In genomic region chr4:63494401-63494966, GRCm38 (mm10) we compare ENCODE assay signal across 7 mouse cellular contexts. TPM values are rescaled to one million over a fixed set of nuclear protein-coding genes. Genes with fewer than 3 reads are reported as not detected.
A peak's percentile ranks its signal among the peaks of the same experiment; 100 is the strongest.
DNase-seq lines count a peak whose midpoint lies in the region; ATAC-seq and TF ChIP-seq lines count a peak whose summit lies in the region.

No protein-coding gene starts in this region.

- peak; percentile 34; the same call in 1 of the 2 replicates for ATAC-seq in forebrain, embryonic 11.5 days (replicated peaks; ENCODE audit: low FRiP score)
- ATAC-seq in intestine, postnatal 0 days = 0 out of 2 replicates have a peak, but pooled peaks have one; percentile 1

- TF ChIP-seq CTCF in intestine, postnatal 0 days (IDR thresholded peaks at IDR 0.05; ENCODE audit: low read depth) = peak; percentile 50

- H3K27ac ChIP-seq in forebrain, embryonic 11.5 days (ENCODE audit: low read depth, low read length) = no peak overlapping the region
- no peak overlapping the region for H3K27ac ChIP-seq in intestine, postnatal 0 days (ENCODE audit: low read depth, low read length)

- H3K4me2 ChIP-seq in forebrain, embryonic 11.5 days (ENCODE audit: low read depth, low read length, severe bottlenecking) = peak overlapping the region; percentile 94
- peak overlapping the region; percentile 100 for H3K4me2 ChIP-seq in intestine, postnatal 0 days (replicated peaks; ENCODE audit: low read depth)

- intact Hi-C loops in left cerebral cortex, postnatal 14 days (cut with DNase I) = loop anchor here (10.0 kb wide), 1 partner anchor 350 kb away; no protein-coding TSS in a partner anchor

- H3K27me3 ChIP-seq in forebrain, embryonic 11.5 days (ENCODE audit: control insufficient read depth, insufficient read depth, low read length) = peaks cover 6% of the 10 kb centered on the region
- H3K27me3 ChIP-seq in intestine, postnatal 0 days (replicated peaks; ENCODE audit: control insufficient read depth, insufficient read depth, low read length) = 0 out of 2 replicates have a peak, but pooled peaks cover 3% of the 10 kb centered on the region
- no peaks in the 10 kb centered on the region for H3K27me3 ChIP-seq in splenic B cell, adult 2 months (ENCODE audit: control insufficient read depth, insufficient read depth, low read length, poor library complexity, severe bottlenecking)

- peak overlapping the region; percentile 68 for H3K9ac ChIP-seq in forebrain, embryonic 11.5 days (ENCODE audit: low read length)
- H3K9ac ChIP-seq in intestine, postnatal 0 days (ENCODE audit: low read depth, low read length) = 0 out of 2 replicates have a peak overlapping the region, but pooled peaks have one; percentile 59

- peaks cover 21% of the 10 kb centered on the region for H3K4me1 ChIP-seq in forebrain, embryonic 11.5 days (replicated peaks; ENCODE audit: control insufficient read depth, insufficient read depth, low read length)
- no peaks in the 10 kb centered on the region; the same call in 1 of the 2 replicates for H3K4me1 ChIP-seq in intestine, postnatal 0 days (replicated peaks; ENCODE audit: control insufficient read depth, insufficient read depth, low read length)

- 4% methylated on average over 43 of the region's 43 CpGs for WGBS in forebrain, embryonic 11.5 days
- 5% methylated on average over 43 of the region's 43 CpGs for WGBS in intestine, postnatal 0 days

- H3K9me3 ChIP-seq in forebrain, embryonic 11.5 days (ENCODE audit: control insufficient read depth, low read length) = no peaks in the 10 kb centered on the region
- H3K9me3 ChIP-seq in intestine, postnatal 0 days (ENCODE audit: control insufficient read depth) = no peaks in the 10 kb centered on the region

- H3K4me3 ChIP-seq in forebrain, embryonic 11.5 days (ENCODE audit: low read depth, low read length) = peak overlapping the region; percentile 65
- peak overlapping the region; percentile 61 for H3K4me3 ChIP-seq in intestine, postnatal 0 days (ENCODE audit: low read depth, low read length)

- H3K36me3 ChIP-seq in forebrain, embryonic 11.5 days (ENCODE audit: control insufficient read depth, insufficient read depth, low read length) = no peaks in the 10 kb centered on the region
- no peaks in the 10 kb centered on the region for H3K36me3 ChIP-seq in intestine, postnatal 0 days (ENCODE audit: control insufficient read depth, insufficient read depth)
- no peaks in the 10 kb centered on the region for H3K36me3 ChIP-seq in splenic B cell, adult 2 months (ENCODE audit: control insufficient read depth, insufficient read depth, low read length, poor library complexity, severe bottlenecking)

- DNase-seq in right cerebral cortex, postnatal 14 days = peak; percentile 29
- no peak for DNase-seq in right cerebral cortex, adult 2 months (ENCODE audit: low spot score in 2 of 2)
- DNase-seq in forebrain, embryonic 11.5 days (ENCODE audit: low spot score) = no peak
- DNase-seq in splenic B cell, adult 2 months (ENCODE audit: low read depth, low spot score) = peak; percentile 58
- no peak for DNase-seq in adipocyte (ENCODE audit: low spot score)
- no peak for DNase-seq in left cerebral cortex, postnatal 14 days (ENCODE audit: low spot score in 2 of 2)

RNA-seq across cellular contexts. Expression of gene Whrn, which starts 1.3 kb away (rescaled TPM):
- 10.7 and 11.0 TPM in 2 replicates for polyA plus RNA-seq in forebrain, embryonic 11.5 days (2014; fragmentation: Nextera tagmentation; extraction: Ambion mirVana)
- polyA plus RNA-seq in intestine, postnatal 0 days (2015; fragmentation: Nextera tagmentation; extraction: Ambion mirVana) = 1.3 and 1.8 TPM in 2 replicates
- total RNA-seq in left cerebral cortex, postnatal 14 days (2021) = 10 to 100 TPM; 46.6 to 51.2 TPM

RNA-seq across cellular contexts. Expression of gene Atp6v1g1, which starts 50.1 kb away (rescaled TPM):
- 298 and 308 TPM in 2 replicates for polyA plus RNA-seq in forebrain, embryonic 11.5 days (2014; fragmentation: Nextera tagmentation; extraction: Ambion mirVana)
- 345 and 364 TPM in 2 replicates for polyA plus RNA-seq in intestine, postnatal 0 days (2015; fragmentation: Nextera tagmentation; extraction: Ambion mirVana)
- total RNA-seq in left cerebral cortex, postnatal 14 days (2021) = 100 to 1,000 TPM; 132 to 140 TPM

Comparison
In these comparisons a context has a peak if more than half of its experiments do, and no peak if none do; other contexts are left out.
1. DNase-seq: peak in right cerebral cortex, postnatal 14 days (single experiment) and splenic B cell, adult 2 months (single experiment); none in right cerebral cortex, adult 2 months (0 of 2), forebrain, embryonic 11.5 days (single experiment), adipocyte (single experiment) and left cerebral cortex, postnatal 14 days (0 of 2).